8 mouse cellular contexts compared by ENCODE assay signal in genomic region chr9:96838864-96839263, GRCm38 (mm10). TPM values are rescaled to one million over a fixed set of nuclear protein-coding genes. Genes with fewer than 3 reads are reported as not detected.
DNase-seq lines count a peak whose midpoint lies in the region; ATAC-seq and TF ChIP-seq lines count a peak whose summit lies in the region.

No protein-coding gene starts in this region.

- 30% methylated on average over 10 of the region's 10 CpGs for WGBS in hindbrain, embryonic 12.5 days
- whole genome bisulfite sequencing in liver, embryonic 13.5 days (ENCODE audit: insufficient replicate concordance), result 34% methylated on average over 10 of the region's 10 CpGs
- WGBS in olfactory bulb, adult 2 months, result 19% methylated on average over 10 of the region's 10 CpGs

- peak; percentile 41 to 49 for DNase-seq in layer of hippocampus, adult 2 months (ENCODE audit: low spot score in 2 of 2)
- DNase-seq in layer of hippocampus, adult 9-10 months (ENCODE audit: low spot score), result no peak
- DNase-seq in G1E (ENCODE audit: low spot score), result no peak
- DNase-seq in embryo, embryonic 11 days, result peak; percentile 64
- no peak for DNase-seq in liver, embryonic 13.5 days
- DNase-seq in urinary bladder, postnatal 14 days (ENCODE audit: low spot score), result no peak

- no peaks in the 10 kb centered on the region for H3K36me3 ChIP-seq in G1E (replicated peaks)
- H3K36me3 ChIP-seq in hindbrain, embryonic 12.5 days, result 0 out of 2 replicates have a peak, but pooled peaks cover 6% of the 10 kb centered on the region
- H3K36me3 ChIP-seq in liver, embryonic 13.5 days, result no peaks in the 10 kb centered on the region

- H3K4me1 ChIP-seq in G1E (ENCODE audit: insufficient read depth, low read depth, low read length), result 0 out of 2 replicates have a peak, but pooled peaks cover 3% of the 10 kb centered on the region
- H3K4me1 ChIP-seq in hindbrain, embryonic 12.5 days, result peaks cover 32% of the 10 kb centered on the region
- H3K4me1 ChIP-seq in liver, embryonic 13.5 days (replicated peaks), result no peaks in the 10 kb centered on the region; the same call in 1 of the 2 replicates
- peaks cover 42% of the 10 kb centered on the region for H3K4me1 ChIP-seq in olfactory bulb, adult 2 months (ENCODE audit: control insufficient read depth, insufficient read depth, low read length)

- no peak for ATAC-seq in G1E (ENCODE audit: extremely low read depth, insufficient number of reproducible peaks, low FRiP score, poor library complexity, severe bottlenecking)
- ATAC-seq in hindbrain, embryonic 12.5 days (ENCODE audit: low FRiP score), result peak; percentile 44
- no peak for ATAC-seq in liver, embryonic 13.5 days (ENCODE audit: low read depth)

- H3K4me2 ChIP-seq in hindbrain, embryonic 12.5 days (replicated peaks), result no peak overlapping the region
- H3K4me2 ChIP-seq in liver, embryonic 13.5 days, result 0 out of 2 replicates have a peak overlapping the region, but pooled peaks have one; percentile 2

- TF ChIP-seq POLR2A in olfactory bulb, adult 2 months (IDR thresholded peaks at IDR 0.05; ENCODE audit: insufficient read depth, low read depth, low read length), result no peak

- H3K27ac ChIP-seq in layer of hippocampus, adult 2 months, result peak overlapping the region; percentile 36; the same call in 1 of the 2 replicates
- H3K27ac ChIP-seq in hindbrain, embryonic 12.5 days, result peak overlapping the region; percentile 82
- H3K27ac ChIP-seq in liver, embryonic 13.5 days, result no peak overlapping the region
- peak overlapping the region; percentile 26; the same call in 1 of the 2 replicates for H3K27ac ChIP-seq in olfactory bulb, adult 2 months (ENCODE audit: insufficient read depth, low read depth, low read length)

- peak; percentile 88 for TF ChIP-seq CTCF in layer of hippocampus, adult 2 months (conservative IDR thresholded peaks at IDR 0.05)
- TF ChIP-seq CTCF in G1E (IDR thresholded peaks at IDR 0.05; ENCODE audit: low read depth, low read length), result 0 out of 2 replicates have a peak, but pooled peaks have one; percentile 20
- 0 out of 2 replicates have a peak, but pooled peaks have one; percentile 10 for TF ChIP-seq CTCF in olfactory bulb, adult 2 months (IDR thresholded peaks at IDR 0.05; ENCODE audit: insufficient read depth, low read depth, low read length)

- H3K9ac ChIP-seq in hindbrain, embryonic 12.5 days, result no peak overlapping the region
- H3K9ac ChIP-seq in liver, embryonic 13.5 days, result no peak overlapping the region

- no peak overlapping the region for H3K4me3 ChIP-seq in layer of hippocampus, adult 2 months
- H3K4me3 ChIP-seq in G1E (ENCODE audit: low read depth, low read length), result no peak overlapping the region
- H3K4me3 ChIP-seq in hindbrain, embryonic 12.5 days, result no peak overlapping the region
- H3K4me3 ChIP-seq in liver, embryonic 13.5 days (replicated peaks), result no peak overlapping the region
- H3K4me3 ChIP-seq in olfactory bulb, adult 2 months (ENCODE audit: insufficient read depth, low read depth, low read length), result no peak overlapping the region

- H3K9me3 ChIP-seq in G1E (replicated peaks), result no peaks in the 10 kb centered on the region
- peaks cover 6% of the 10 kb centered on the region; the same call in 1 of the 2 replicates for H3K9me3 ChIP-seq in hindbrain, embryonic 12.5 days (replicated peaks)
- no peaks in the 10 kb centered on the region for H3K9me3 ChIP-seq in liver, embryonic 13.5 days (replicated peaks)

- H3K27me3 ChIP-seq in G1E (ENCODE audit: insufficient read depth, low read length), result no peaks in the 10 kb centered on the region
- no peaks in the 10 kb centered on the region for H3K27me3 ChIP-seq in hindbrain, embryonic 12.5 days
- no peaks in the 10 kb centered on the region for H3K27me3 ChIP-seq in liver, embryonic 13.5 days

RNA-seq across cellular contexts. Expression of gene Pxylp1, which starts 53.6 kb away (rescaled TPM):
- total RNA-seq in layer of hippocampus, adult 2 months (2021), result 10 to 100 TPM; 17.7 to 20.2 TPM
- total RNA-seq in G1E (2014; fragmentation: Nextera tagmentation) (not detected in 2 replicates), G1E (2017) (0.12 and 0.22 TPM in 2 replicates)
- polyA plus RNA-seq in G1E (2012), result not detected in 2 replicates
- 56.9 and 59.9 TPM in 2 replicates for polyA plus RNA-seq in hindbrain, embryonic 12.5 days (2016; fragmentation: Nextera tagmentation; extraction: Ambion mirVana)
- polyA plus RNA-seq in liver, embryonic 13.5 days (2015; fragmentation: Nextera tagmentation; extraction: Ambion mirVana), result 1.9 and 2.4 TPM in 2 replicates
- not detected in 2 replicates for polyA plus RNA-seq in olfactory bulb, adult 2 months (2012; ENCODE audit: insufficient read depth, insufficient read length, low replicate concordance, missing spikeins)

Comparison
In these comparisons a context has a peak if more than half of its experiments do, and no peak if none do; other contexts are left out.
1. DNase-seq: peak in layer of hippocampus, adult 2 months (2 of 2) and embryo, embryonic 11 days (single experiment); none in layer of hippocampus, adult 9-10 months (single experiment), G1E (single experiment), liver, embryonic 13.5 days (single experiment) and urinary bladder, postnatal 14 days (single experiment).
2. CTCF ChIP-seq: peak in every context shown above with its lines; median percentile 88 in layer of hippocampus, adult 2 months; 20 in G1E; 10 in olfactory bulb, adult 2 months.
3. RNA of gene Pxylp1, which starts 53.6 kb away (polyA plus RNA-seq): 56.9 to 59.9 TPM in hindbrain, embryonic 12.5 days; 1.9 to 2.4 TPM in liver, embryonic 13.5 days, not detected in G1E and not detected in olfactory bulb, adult 2 months; every median in the first group is over 10 times any median in the second.